ENCODE assay signal across 24 mouse cellular contexts in the genomic region with DNA sequence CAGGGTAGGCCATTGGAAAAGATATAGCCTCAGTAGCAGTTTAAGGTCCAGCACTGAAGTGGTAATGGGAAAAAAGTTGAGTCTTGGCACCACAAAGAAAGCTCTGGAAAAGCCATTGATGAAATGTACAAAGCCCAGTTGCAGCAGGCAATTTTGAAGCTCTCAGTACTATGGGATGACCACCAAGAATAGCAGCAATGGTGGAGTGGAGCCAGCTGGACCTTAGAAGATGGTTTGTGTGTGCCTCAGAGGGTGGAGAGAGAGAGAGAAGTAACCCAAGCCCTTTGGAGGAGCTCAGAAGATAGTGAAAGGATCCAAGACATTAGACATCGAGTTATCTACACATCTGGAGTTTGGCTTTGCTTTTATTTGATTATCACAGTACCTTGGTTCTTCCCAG. TPM values are rescaled to one million over a fixed set of nuclear protein-coding genes. Genes with fewer than 3 reads are reported as not detected.
DNase-seq lines count a peak whose midpoint lies in the region; ATAC-seq lines count a peak whose summit lies in the region.
"Had no signal": no experiment of that assay in that cellular context is flagged by ENCODE, and none has a peak within 500 bp of the region (broad histone marks: within the 10 kb centered on the region; RNA-seq: fewer than 3 reads in every experiment).

No protein-coding gene starts in this region.

- no peak overlapping the region for H3K4me2 ChIP-seq in hindbrain, embryonic 11.5 days (replicated peaks; ENCODE audit: low read depth, low read length)
- H3K4me2 ChIP-seq: embryonic facial prominence, embryonic 13.5 days; forebrain, embryonic 13.5 days; hindbrain, embryonic 15.5 days; liver, embryonic 15.5 days; midbrain, embryonic 15.5 days; neural tube, embryonic 12.5 days had no signal

- no peak overlapping the region for H3K4me3 ChIP-seq in hindbrain, embryonic 11.5 days (ENCODE audit: low read depth, low read length)
- H3K4me3 ChIP-seq: embryonic facial prominence, embryonic 13.5 days; forebrain, embryonic 13.5 days; hindbrain, embryonic 15.5 days; limb, embryonic 10.5 days; liver, embryonic 15.5 days; midbrain, embryonic 15.5 days; neural tube, embryonic 12.5 days had no signal

- H3K36me3 ChIP-seq in hindbrain, embryonic 11.5 days (ENCODE audit: control insufficient read depth, insufficient read depth, low read length) = no peaks in the 10 kb centered on the region
- H3K36me3 ChIP-seq: hindbrain, embryonic 15.5 days; limb, embryonic 10.5 days; liver, embryonic 15.5 days; midbrain, embryonic 15.5 days; neural tube, embryonic 12.5 days had no signal

- no peaks in the 10 kb centered on the region for H3K9me3 ChIP-seq in hindbrain, embryonic 11.5 days (ENCODE audit: control insufficient read depth, low read length)
- H3K9me3 ChIP-seq: embryonic facial prominence, embryonic 13.5 days; hindbrain, embryonic 15.5 days; limb, embryonic 10.5 days; liver, embryonic 15.5 days; midbrain, embryonic 15.5 days; neural tube, embryonic 12.5 days had no signal

- peak; percentile 31 for DNase-seq in lung, postnatal 14 days
- DNase-seq in lung, postnatal 4 days = no peak
- DNase-seq in gastrocnemius, adult 8-10 months (ENCODE audit: low spot score in 2 of 2) = peak; percentile 24 to 45
- peak; percentile 28 to 48 for DNase-seq in heart, adult 9 months (ENCODE audit: low spot score in 2 of 2)
- no peak for DNase-seq in hindbrain, embryonic 11.5 days (ENCODE audit: low spot score)
- no peak for DNase-seq in urinary bladder, adult 2 months (ENCODE audit: low spot score)
- DNase-seq: cerebellum, adult 8-10 months; cerebellum, postnatal 36 days; embryo, embryonic 11 days; kidney, adult 2 months; liver; right cerebral cortex, postnatal 14 days; thymus, postnatal 25 days had no signal

- H3K27me3 ChIP-seq in hindbrain, embryonic 11.5 days (ENCODE audit: control insufficient read depth, insufficient read depth, low read length) = no peaks in the 10 kb centered on the region
- H3K27me3 ChIP-seq: embryonic facial prominence, embryonic 13.5 days; forebrain, embryonic 13.5 days; hindbrain, embryonic 15.5 days; liver, embryonic 15.5 days; midbrain, embryonic 15.5 days; neural tube, embryonic 12.5 days had no signal

- H3K9ac ChIP-seq in hindbrain, embryonic 11.5 days (ENCODE audit: low read depth, low read length) = no peak overlapping the region
- H3K9ac ChIP-seq: embryonic facial prominence, embryonic 13.5 days; forebrain, embryonic 13.5 days; hindbrain, embryonic 15.5 days; liver, embryonic 15.5 days; midbrain, embryonic 15.5 days; neural tube, embryonic 12.5 days had no signal

- no peak overlapping the region for H3K27ac ChIP-seq in hindbrain, embryonic 11.5 days (ENCODE audit: low read depth, low read length)
- H3K27ac ChIP-seq: embryonic facial prominence, embryonic 13.5 days; forebrain, embryonic 13.5 days; hindbrain, embryonic 15.5 days; kidney, postnatal 0 days; limb, embryonic 10.5 days; liver, embryonic 15.5 days; midbrain, embryonic 15.5 days; neural tube, embryonic 12.5 days had no signal

- WGBS in hindbrain, embryonic 11.5 days = 69% methylated on average over 1 of the region's 1 CpGs

- no peaks in the 10 kb centered on the region for H3K4me1 ChIP-seq in hindbrain, embryonic 11.5 days (replicated peaks; ENCODE audit: control insufficient read depth, insufficient read depth, low read length)
- H3K4me1 ChIP-seq: embryonic facial prominence, embryonic 13.5 days; forebrain, embryonic 13.5 days; hindbrain, embryonic 15.5 days; limb, embryonic 10.5 days; liver, embryonic 15.5 days; midbrain, embryonic 15.5 days; neural tube, embryonic 12.5 days had no signal

- no peak for ATAC-seq in megakaryocyte progenitor cell, adult 5-6 weeks (replicated peaks; ENCODE audit: poor library complexity)
- ATAC-seq in hindbrain, embryonic 11.5 days (ENCODE audit: low FRiP score) = no peak
- ATAC-seq: activated CD4-positive, CD25-positive, alpha-beta regulatory T cell, adult 4 months; forebrain, embryonic 13.5 days; midbrain, embryonic 15.5 days had no signal

RNA-seq across cellular contexts. Expression of a gene that starts 20.1 kb away (rescaled TPM):
- total RNA-seq in gastrocnemius, adult 8-10 months (2022) = 1 to 10 TPM; 4.3 to 6.0 (median 5.2) TPM
- total RNA-seq in megakaryocyte progenitor cell, adult 5-6 weeks (2015) = 20.6 and 22.8 TPM in 2 replicates
- total RNA-seq in megakaryocyte progenitor cell, adult 5-6 weeks (2017) = 13.5 and 24.9 TPM in 2 replicates
- polyA plus RNA-seq in hindbrain, embryonic 11.5 days (2014; fragmentation: Nextera tagmentation; extraction: Ambion mirVana) = 3.4 and 4.7 TPM in 2 replicates
- 10.4 TPM in 2 replicates for polyA plus RNA-seq in urinary bladder, adult 2 months (2012; rRNA removed)
- total RNA-seq: MEL had no signal

Comparison
In these comparisons a context has a peak if more than half of its experiments do, and no peak if none do; other contexts are left out.
1. DNase-seq: peak in lung, postnatal 14 days (single experiment), gastrocnemius, adult 8-10 months (2 of 2) and heart, adult 9 months (2 of 2); none in lung, postnatal 4 days (0 of 2), hindbrain, embryonic 11.5 days (single experiment) and urinary bladder, adult 2 months (single experiment).